Mouse (Mus musculus) E14TG2a.4 (cell line): ENCODE data around the gene Tescl.

Experiments used
- CTCF ChIP-seq: conservative IDR thresholded peaks from 2 replicates; pipeline ENCODE4 v1.5.1; 2014; ENCODE audit warnings: low read length
- NANOG ChIP-seq: IDR thresholded peaks from 2 replicates; pipeline ENCODE4 v1.6.1; 2014; ENCODE audit warnings: borderline replicate concordance, low read length, mixed read lengths
- POU5F1 ChIP-seq: IDR thresholded peaks from 2 replicates; pipeline ENCODE4 v1.6.1; 2014; ENCODE audit warnings: low read length, borderline replicate concordance

- TF ChIP-seq POU5F1 = no peak
- TF ChIP-seq CTCF = no peak
- TF ChIP-seq NANOG = no peak
These were observed 7.2 kb downstream of the Tescl start for GRCm38 (mm10) chr7:24326273-24327135.
